Mouse (Mus musculus) ES-E14 (cell line): ENCODE data around the gene Vcan. TPM values are rescaled to one million over a fixed set of nuclear protein-coding genes. Genes with fewer than 3 reads are reported as not detected.

ENCODE experiments used
- DNase-seq: peaks from one replicate; pipeline ENCODE4 v3.0.0-alpha.2; 2013; ENCODE audit warnings: low read depth, low spot score
- H3K27ac ChIP-seq: 2 replicates; pipeline ENCODE4 v1.5.1; 2012; ENCODE audit warnings: low read depth, mild to moderate bottlenecking, low read length, moderate library complexity, mixed read lengths; ENCODE audit not compliant: poor library complexity, insufficient read depth, severe bottlenecking
- H3K36me3 ChIP-seq: 2 replicates; pipeline ENCODE4 v1.6.1; 2012; ENCODE audit warnings: mild to moderate bottlenecking, low read length, moderate library complexity, mixed read lengths; ENCODE audit not compliant: control insufficient read depth, poor library complexity, insufficient read depth, severe bottlenecking
- H3K4me1 ChIP-seq, 2 experiments: fragments of 150-350 bp in 1 of 2; sonication (generic) in 1 of 2; 2 replicates each; pipeline ENCODE4 v1.6.1; 2012; ENCODE audit warnings: low read length in 2 of 2, mild to moderate bottlenecking in 1 of 2, mixed read lengths in 1 of 2; ENCODE audit not compliant: control insufficient read depth in 2 of 2, insufficient read depth in 2 of 2, poor library complexity in 1 of 2
- H3K4me3 ChIP-seq, 2 experiments: fragments of 150-350 bp in 1 of 2; sonication (generic) in 1 of 2; 2 replicates each; pipeline ENCODE4 v1.5.1; 2012; ENCODE audit warnings: low read length in 2 of 2, low read depth in 1 of 2, mild to moderate bottlenecking in 1 of 2, mixed read lengths in 1 of 2; ENCODE audit not compliant: insufficient read depth in 1 of 2, poor library complexity in 1 of 2, severe bottlenecking in 1 of 2
- H3K9ac ChIP-seq: 2 replicates; pipeline ENCODE4 v1.6.1; 2012; ENCODE audit warnings: low read depth, mild to moderate bottlenecking, low read length, mixed read lengths; ENCODE audit not compliant: poor library complexity, insufficient read depth, severe bottlenecking
- H3K9me3 ChIP-seq: fragments of 150-350 bp; sonication (generic); 2 replicates; pipeline ENCODE4 v1.6.1; 2012; ENCODE audit warnings: low read depth, mild to moderate bottlenecking, low read length; ENCODE audit not compliant: control insufficient read depth, insufficient read depth
- CHD2 ChIP-seq: IDR thresholded peaks from 2 replicates; pipeline ENCODE4 v1.6.1; 2014; ENCODE audit warnings: mild to moderate bottlenecking, low read depth, low read length, inconsistent platforms
- HCFC1 ChIP-seq: IDR thresholded peaks from 2 replicates; pipeline ENCODE4 v1.6.1; 2012; ENCODE audit warnings: low read length, inconsistent platforms, borderline replicate concordance; ENCODE audit not compliant: insufficient read depth
- MAFK ChIP-seq: IDR thresholded peaks from 2 replicates; pipeline ENCODE4 v1.6.1; 2014; ENCODE audit warnings: mild to moderate bottlenecking, low read depth, low read length, inconsistent platforms; ENCODE audit not compliant: insufficient read depth
- ZC3H11A ChIP-seq: IDR thresholded peaks from 2 replicates; pipeline ENCODE4 v1.6.1; 2012; ENCODE audit warnings: low read depth, mild to moderate bottlenecking, inconsistent platforms, low read length, borderline replicate concordance
- ZNF384 ChIP-seq: IDR thresholded peaks from 2 replicates; pipeline ENCODE4 v1.6.1; 2012; ENCODE audit warnings: low read depth, low read length, inconsistent platforms
- in situ Hi-C, 2 experiments: fragments of 600-800 bp; cut with MboI; formaldehyde crosslinking; loops; one replicate each; pipeline ENCODE4 v1.15.1; 2025; ENCODE audit warnings: low sequenced_read_pairs in 2 of 2, inconsistent platforms in 1 of 2; ENCODE audit not compliant: unreplicated experiment in 2 of 2
- total RNA-seq: library from RNA; depleted of rRNA; stranded (reverse); fragments of 300-350 nt; gene quantifications from 2 replicates; pipeline ENCODE4 v1.2.3, GENCODE M21; 2012; rRNA removed

Vcan gene
- total RNA-seq = 27.3 and 27.6 TPM in 2 replicates

- peak within 1 kb of the TSS; percentile 41 for H3K9ac ChIP-seq
- DNase-seq = peak; percentile 47
- no peaks in the 10 kb centered on the region for H3K36me3 ChIP-seq
- no peaks in the 10 kb centered on the region for H3K9me3 ChIP-seq
- peaks cover 0 to 4% of the 10 kb centered on the region in 2 experiments; a peak in 2 of 4 replicates for H3K4me1 ChIP-seq
- peak within 1 kb of the TSS; percentile 56; the same call in 1 of the 2 replicates for H3K27ac ChIP-seq
- in situ Hi-C loops = no loop called here
- peak within 1 kb of the TSS; percentile 81 to 82 for H3K4me3 ChIP-seq
- TF ChIP-seq CHD2 = no peak
- no peak for TF ChIP-seq ZC3H11A
- TF ChIP-seq ZNF384 = no peak
- no peak for TF ChIP-seq MAFK
- no peak for TF ChIP-seq HCFC1
Measured at GRCm38 (mm10) chr13:89741766-89742685, at the start of gene Vcan. Vcan (minus strand) TSS chr13:89742509.

- no peaks in the 10 kb centered on the region for H3K36me3 ChIP-seq
- no peak overlapping the region for H3K27ac ChIP-seq
- DNase-seq = no peak
- no peak overlapping the region for H3K9ac ChIP-seq
- in situ Hi-C loops = no loop called here
- H3K9me3 ChIP-seq = no peaks in the 10 kb centered on the region
- H3K4me3 ChIP-seq = no peak overlapping the region
- no peaks in the 10 kb centered on the region for H3K4me1 ChIP-seq
- TF ChIP-seq MAFK (no peak), ZNF384 (no peak), ZC3H11A (no peak), CHD2 (no peak), HCFC1 (no peak)
Measured at GRCm38 (mm10) chr13:89791475-89791874, 49.2 kb upstream of the Vcan start.

- Histone ChIP-seq H3K9ac (no peak overlapping the region), H3K27ac (no peak overlapping the region), H3K9me3 (no peaks in the 10 kb centered on the region), H3K4me3 (no peak overlapping the region), H3K36me3 (no peaks in the 10 kb centered on the region), H3K4me1 (peaks cover 0 to 2% of the 10 kb centered on the region in 2 experiments; a peak in 2 of 4 replicates)
- DNase-seq = no peak
- TF ChIP-seq ZNF384 = no peak
- in situ Hi-C loops = no loop called here
Measured at GRCm38 (mm10) chr13:89782886-89783285, 40.6 kb upstream of the Vcan start.

GRCm38 (mm10) chr13:89780276-89780675 lies 38.0 kb upstream of the Vcan start:
- peaks cover 0 to 2% of the 10 kb centered on the region in 2 experiments; a peak in 2 of 4 replicates for H3K4me1 ChIP-seq
- H3K9ac ChIP-seq = no peak overlapping the region
- DNase-seq = no peak
- TF ChIP-seq MAFK (no peak), ZC3H11A (no peak), CHD2 (no peak), ZNF384 (no peak), HCFC1 (no peak)
- in situ Hi-C loops = no loop called here
- H3K27ac ChIP-seq = no peak overlapping the region
- H3K9me3 ChIP-seq = no peaks in the 10 kb centered on the region
- H3K4me3 ChIP-seq = no peak overlapping the region
- no peaks in the 10 kb centered on the region for H3K36me3 ChIP-seq
